Mouse (Mus musculus) intestine, postnatal 0 days (tissue): ENCODE measurements around the gene Lrrc8a. TPM values are rescaled to one million over a fixed set of nuclear protein-coding genes. Genes with fewer than 3 reads are reported as not detected.

ENCODE experiments used
- ATAC-seq: fragments of 200-750 bp; cut with Nextera tagmentation; 2 replicates; pipeline ENCODE4 v1.8.0; 2017; ENCODE audit warnings: mild to moderate bottlenecking, moderate TSS enrichment, moderate library complexity
- H3K27ac ChIP-seq: fragments of 300-500 bp; sonication (generic); 2 replicates; pipeline ENCODE4 v1.5.1; 2014; ENCODE audit warnings: mild to moderate bottlenecking, low read depth, low read length, moderate library complexity
- H3K27me3 ChIP-seq: fragments of 300-500 bp; sonication (generic); replicated peaks from 2 replicates; pipeline ENCODE4 v1.6.1; 2014; ENCODE audit warnings: low read length, mixed read lengths; ENCODE audit not compliant: control insufficient read depth, insufficient read depth
- H3K36me3 ChIP-seq: fragments of 300-500 bp; sonication (generic); 2 replicates; pipeline ENCODE4 v1.6.1; 2014; ENCODE audit warnings: mild to moderate bottlenecking, moderate library complexity; ENCODE audit not compliant: control insufficient read depth, insufficient read depth
- H3K4me1 ChIP-seq: fragments of 300-500 bp; sonication (generic); replicated peaks from 2 replicates; pipeline ENCODE4 v1.6.1; 2014; ENCODE audit warnings: antibody characterized with exemption, low read length, mixed read lengths; ENCODE audit not compliant: control insufficient read depth, insufficient read depth
- H3K4me2 ChIP-seq: fragments of 300-500 bp; sonication (generic); replicated peaks from 2 replicates; pipeline ENCODE4 v1.6.1; 2014; ENCODE audit warnings: low read depth, mild to moderate bottlenecking, moderate library complexity
- H3K4me3 ChIP-seq: fragments of 300-500 bp; sonication (generic); 2 replicates; pipeline ENCODE4 v1.5.1; 2014; ENCODE audit warnings: low read depth, low read length
- H3K9ac ChIP-seq: fragments of 300-500 bp; sonication (generic); 2 replicates; pipeline ENCODE4 v1.6.1; 2014; ENCODE audit warnings: mild to moderate bottlenecking, low read depth, low read length
- H3K9me3 ChIP-seq: fragments of 300-500 bp; sonication (generic); 2 replicates; pipeline ENCODE4 v1.6.1; 2016; ENCODE audit warnings: mixed run types; ENCODE audit not compliant: control insufficient read depth
- CTCF ChIP-seq: sonication (generic); IDR thresholded peaks from 2 replicates; pipeline ENCODE4 v1.5.1; 2016; ENCODE audit warnings: low read depth, mild to moderate bottlenecking, control low read depth, antibody characterized with exemption, moderate library complexity
- WGBS: fragments of 180-500 bp; shearing (Covaris S2); extraction: QIAGEN DNeasy Blood & Tissue Kit; methylation state at CpG from one replicate; pipeline ENCODE4 v1.1.7; 2014; 5-methylcytosine and 5-hydroxymethylcytosine counted together
- polyA plus RNA-seq: library from polyadenylated mRNA; unstranded; fragments of >200 nt; fragmentation: Nextera tagmentation; extraction: Ambion mirVana; gene quantifications from 2 replicates; pipeline ENCODE4 v1.2.1, GENCODE M21; 2015

The Lrrc8a gene
- polyA plus RNA-seq, 1 experiment from 2014 or later: 40.5 TPM

DNA sequence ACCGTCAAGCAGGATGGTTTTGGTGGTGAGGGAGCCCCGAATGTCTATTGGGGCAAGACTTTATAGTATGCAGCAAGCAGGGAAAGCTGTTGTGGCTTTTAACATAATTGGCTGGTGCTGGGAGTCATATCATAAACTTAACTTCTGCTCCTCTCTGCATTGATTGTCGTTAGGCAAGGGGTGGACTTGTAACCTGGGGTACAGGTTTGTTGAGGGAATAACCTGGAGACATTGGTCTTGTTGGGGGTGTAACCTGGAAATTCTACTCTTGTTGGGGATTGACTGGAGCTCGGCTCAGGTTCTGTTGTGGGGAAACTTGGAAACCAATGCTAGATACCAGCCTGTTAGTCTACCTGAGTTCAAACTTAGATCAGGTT, 25.4 kb upstream of the Lrrc8a start:
- no peaks in the 10 kb centered on the region for H3K36me3 ChIP-seq
- TF ChIP-seq CTCF: no peak
- 63% methylated on average over 4 of the region's 4 CpGs for WGBS
- H3K9ac ChIP-seq: no peak overlapping the region
- H3K4me3 ChIP-seq: no peak overlapping the region
- no peak for ATAC-seq
- H3K4me1 ChIP-seq: no peaks in the 10 kb centered on the region
- no peak overlapping the region for H3K4me2 ChIP-seq
- no peak overlapping the region for H3K27ac ChIP-seq
- no peaks in the 10 kb centered on the region for H3K9me3 ChIP-seq
- H3K27me3 ChIP-seq: no peaks in the 10 kb centered on the region

DNA sequence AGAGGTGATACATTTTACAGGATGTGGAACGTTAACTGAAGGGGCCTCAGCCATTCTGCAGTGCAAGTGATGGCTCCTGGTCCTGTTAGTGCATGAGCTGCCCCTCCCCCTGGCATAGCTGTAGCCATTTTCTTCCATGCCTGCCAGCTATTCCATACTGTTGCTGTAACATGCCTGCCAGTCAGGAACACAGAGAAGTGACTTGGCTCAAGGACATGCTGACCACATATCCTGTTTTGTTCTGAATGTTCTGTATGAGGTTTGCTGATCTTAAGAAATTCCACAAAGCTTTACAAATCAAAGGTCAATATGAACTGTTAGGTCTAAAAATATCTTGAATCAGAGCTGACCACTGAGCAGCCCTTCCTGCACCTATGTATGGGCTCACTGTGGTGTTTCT, 24.6 kb upstream of the Lrrc8a start:
- H3K36me3 ChIP-seq: no peaks in the 10 kb centered on the region
- H3K9me3 ChIP-seq: no peaks in the 10 kb centered on the region
- H3K27ac ChIP-seq: no peak overlapping the region
- H3K4me3 ChIP-seq: no peak overlapping the region
- no peak overlapping the region for H3K9ac ChIP-seq
- 52% methylated on average over 1 of the region's 1 CpGs for WGBS
- H3K27me3 ChIP-seq: no peaks in the 10 kb centered on the region
- no peak for ATAC-seq
- no peak for TF ChIP-seq CTCF
- no peaks in the 10 kb centered on the region for H3K4me1 ChIP-seq
- no peak overlapping the region for H3K4me2 ChIP-seq

- Histone ChIP-seq H3K27ac (no peak overlapping the region), H3K9me3 (no peaks in the 10 kb centered on the region), H3K27me3 (no peaks in the 10 kb centered on the region), H3K4me3 (no peak overlapping the region), H3K9ac (no peak overlapping the region), H3K4me2 (no peak overlapping the region), H3K36me3 (no peaks in the 10 kb centered on the region), H3K4me1 (no peaks in the 10 kb centered on the region)
- WGBS: 64% methylated on average over 3 of the region's 3 CpGs
- no peak for ATAC-seq
- TF ChIP-seq CTCF: no peak
Measured at GRCm38 (mm10) chr2:30214745-30215144, 22.8 kb upstream of the Lrrc8a start.

DNA sequence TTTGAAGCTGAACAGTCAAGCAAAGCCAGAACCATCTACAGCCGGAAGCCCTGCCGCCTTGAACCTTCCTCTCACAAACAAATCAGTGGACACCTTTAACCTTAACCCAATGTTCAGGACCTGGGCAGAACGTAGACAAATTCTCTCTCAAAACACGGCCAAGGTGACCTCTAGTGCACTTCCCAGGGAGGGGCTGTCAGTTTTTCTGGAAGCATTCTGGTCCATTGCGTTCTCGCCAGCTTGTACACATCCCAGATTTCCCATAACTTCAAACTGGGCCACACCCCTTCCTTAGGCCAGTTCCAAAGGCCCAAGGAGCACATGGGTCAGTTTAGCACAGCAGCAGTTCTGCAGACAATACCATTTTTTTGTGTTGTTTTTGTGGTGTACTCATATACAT, 22.0 kb upstream of the Lrrc8a start:
- Histone ChIP-seq H3K4me2 (no peak overlapping the region), H3K4me1 (no peaks in the 10 kb centered on the region), H3K27ac (no peak overlapping the region), H3K36me3 (no peaks in the 10 kb centered on the region), H3K4me3 (no peak overlapping the region), H3K9ac (no peak overlapping the region), H3K27me3 (no peaks in the 10 kb centered on the region), H3K9me3 (no peaks in the 10 kb centered on the region)
- no peak for TF ChIP-seq CTCF
- ATAC-seq: no peak
- 72% methylated on average over 6 of the region's 6 CpGs for WGBS

DNA sequence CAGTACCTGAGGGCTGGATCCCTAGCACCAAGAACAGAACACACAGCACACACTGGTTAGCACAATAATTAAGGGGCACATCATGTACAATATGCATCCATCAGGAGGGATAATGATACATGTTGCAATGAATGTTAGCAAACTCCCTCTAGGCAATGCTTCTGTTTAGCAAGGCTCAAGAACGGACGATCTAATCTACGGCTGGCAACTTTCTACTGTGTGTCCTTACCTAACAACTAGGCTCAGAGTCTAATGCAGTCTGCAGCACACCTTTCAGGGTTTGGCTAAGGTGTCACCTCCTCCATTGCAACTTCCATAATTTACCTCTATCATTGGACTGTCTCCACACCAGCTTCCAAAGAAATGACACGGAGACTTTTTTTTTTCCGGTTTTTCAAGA, 21.2 kb upstream of the Lrrc8a start:
- Histone ChIP-seq H3K9me3 (no peaks in the 10 kb centered on the region), H3K4me1 (no peaks in the 10 kb centered on the region), H3K27ac (no peak overlapping the region), H3K4me3 (no peak overlapping the region), H3K4me2 (no peak overlapping the region), H3K9ac (no peak overlapping the region), H3K36me3 (no peaks in the 10 kb centered on the region), H3K27me3 (no peaks in the 10 kb centered on the region)
- WGBS: 91% methylated on average over 5 of the region's 5 CpGs
- no peak for ATAC-seq
- TF ChIP-seq CTCF: no peak

DNA sequence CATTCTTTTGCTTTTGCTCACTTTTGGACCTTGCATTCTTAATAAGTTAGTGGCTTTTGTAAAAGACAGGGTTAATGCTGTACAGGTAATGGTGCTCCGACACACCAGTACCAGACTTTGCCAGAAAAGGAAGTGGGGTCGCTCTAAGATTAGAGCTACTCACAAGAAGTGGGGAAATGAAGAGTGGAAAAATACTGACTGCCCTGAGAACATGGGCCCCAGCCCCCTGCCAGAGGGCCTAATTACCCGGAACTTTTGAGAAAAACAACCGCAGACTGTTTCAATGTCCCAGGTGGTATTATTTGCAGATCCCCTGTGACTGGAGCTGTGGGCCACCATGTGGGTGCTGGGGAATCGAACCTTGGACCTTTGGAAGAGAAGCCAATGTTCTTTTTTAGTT, 1.9 kb upstream of the Lrrc8a start:
- Histone ChIP-seq H3K4me2 (no peak overlapping the region), H3K4me1 (peaks cover 3% of the 10 kb centered on the region; the same call in 1 of the 2 replicates), H3K9ac (no peak overlapping the region), H3K27ac (no peak overlapping the region), H3K36me3 (peaks cover under 1% of the 10 kb centered on the region; the same call in 1 of the 2 replicates), H3K9me3 (no peaks in the 10 kb centered on the region), H3K4me3 (no peak overlapping the region), H3K27me3 (no peaks in the 10 kb centered on the region)
- ATAC-seq: no peak
- no peak for TF ChIP-seq CTCF
- WGBS: 81% methylated on average over 5 of the region's 5 CpGs
